Mouse (Mus musculus) ES-Bruce4 (cell line): ENCODE results near the gene Ppp2r2c. TPM values are rescaled to one million over a fixed set of nuclear protein-coding genes. Genes with fewer than 3 reads are reported as not detected.

Experiments used
- H3K27ac ChIP-seq: 2 replicates; pipeline ENCODE4 v1.5.1; 2012; ENCODE audit warnings: low read length, inconsistent platforms; ENCODE audit not compliant: insufficient read depth
- H3K27me3 ChIP-seq: 2 replicates; pipeline ENCODE4 v1.6.1; 2012; ENCODE audit warnings: mild to moderate bottlenecking, low read length, inconsistent platforms; ENCODE audit not compliant: control insufficient read depth, poor library complexity, insufficient read depth, severe bottlenecking
- H3K36me3 ChIP-seq: 2 replicates; pipeline ENCODE4 v1.6.1; 2012; ENCODE audit warnings: inconsistent platforms, mild to moderate bottlenecking, low read length, moderate library complexity; ENCODE audit not compliant: control insufficient read depth, poor library complexity, insufficient read depth, severe bottlenecking
- H3K4me1 ChIP-seq: one replicate; pipeline ENCODE4 v1.8.1; 2011; ENCODE audit warnings: low read length; ENCODE audit not compliant: control insufficient read depth, insufficient read depth
- H3K4me3 ChIP-seq: 2 replicates; pipeline ENCODE4 v1.5.1; 2011; ENCODE audit warnings: low read depth, mild to moderate bottlenecking, low read length
- H3K9ac ChIP-seq: 2 replicates; pipeline ENCODE4 v1.6.1; 2012; ENCODE audit warnings: low read depth, mild to moderate bottlenecking, inconsistent platforms; ENCODE audit not compliant: poor library complexity, severe bottlenecking
- H3K9me3 ChIP-seq: replicated peaks from 2 replicates; pipeline ENCODE4 v1.6.1; 2012; ENCODE audit warnings: mild to moderate bottlenecking, low read length, inconsistent platforms; ENCODE audit not compliant: control insufficient read depth, poor library complexity, insufficient read depth, severe bottlenecking
- CTCF ChIP-seq: IDR thresholded peaks from one replicate; pipeline ENCODE4 v1.8.1; 2011; ENCODE audit warnings: low read depth, low read length
- EP300 ChIP-seq: IDR thresholded peaks from 2 replicates; pipeline ENCODE4 v1.6.1; 2011; ENCODE audit warnings: low read depth, low read length; ENCODE audit not compliant: insufficient read depth
- POLR2A ChIP-seq: IDR thresholded peaks from one replicate; pipeline ENCODE4 v1.8.1; 2011; ENCODE audit warnings: low read length; ENCODE audit not compliant: insufficient read depth
- polyA plus RNA-seq: library from polyadenylated mRNA; stranded (reverse); fragments of >200 nt; gene quantifications from 2 replicates; pipeline ENCODE4 v1.2.4, GENCODE M21; 2011; ENCODE audit warnings: low read depth; ENCODE audit not compliant: missing spikeins, insufficient read depth, insufficient read length

The Ppp2r2c gene
- polyA plus RNA-seq, 1 experiment, result 14.6 TPM

DNA sequence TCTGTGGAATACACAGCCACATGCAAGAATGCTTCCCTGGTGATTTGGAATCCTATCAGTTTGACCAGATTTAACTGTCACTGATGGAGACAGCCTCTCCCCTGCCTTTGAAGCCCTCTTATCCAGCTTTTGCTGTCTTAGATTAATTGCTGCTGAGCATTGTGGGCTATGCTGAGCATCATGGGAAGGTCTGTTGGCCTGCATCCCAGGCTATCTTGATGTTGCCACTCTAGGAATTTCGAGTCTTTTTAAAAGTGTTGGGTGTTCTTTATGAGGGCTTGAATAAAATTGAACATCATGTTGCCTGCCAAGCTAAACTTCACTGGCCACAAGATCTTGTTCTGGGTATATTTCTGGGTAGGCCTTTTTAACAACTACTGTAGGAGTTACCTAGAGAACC is 16.8 kb downstream of the Ppp2r2c start:
- H3K9ac ChIP-seq, result no peak overlapping the region

DNA sequence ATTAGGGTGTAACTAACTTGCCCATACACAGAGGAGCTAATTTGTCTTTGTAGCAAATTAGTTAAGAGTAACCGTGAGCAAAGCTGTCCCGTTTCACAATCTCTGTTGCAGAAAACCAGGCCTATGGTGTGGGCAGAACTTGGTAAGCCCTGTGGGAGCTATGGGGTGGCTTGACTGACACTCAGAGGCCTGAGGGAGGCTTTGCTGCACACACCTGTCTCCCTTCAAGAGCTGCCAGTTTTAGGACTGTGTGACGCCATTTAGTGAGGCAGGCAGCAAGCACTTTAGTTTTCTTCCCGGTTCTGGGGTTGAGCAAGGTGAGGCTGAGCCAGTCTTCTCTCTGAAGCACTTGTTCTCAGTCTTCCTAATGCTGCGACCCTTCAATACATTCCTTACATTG is 17.3 kb downstream of the Ppp2r2c start:
- Histone ChIP-seq H3K27ac (no peak overlapping the region), H3K9ac (no peak overlapping the region), H3K4me3 (no peak overlapping the region), H3K27me3 (no peaks in the 10 kb centered on the region), H3K4me1 (peaks cover 1% of the 10 kb centered on the region), H3K9me3 (no peaks in the 10 kb centered on the region), H3K36me3 (no peaks in the 10 kb centered on the region)
- TF ChIP-seq POLR2A (no peak), EP300 (no peak), CTCF (no peak)

More for the DNA sequence above, 16.8 kb downstream of the Ppp2r2c start:
- no peaks in the 10 kb centered on the region for H3K27me3 ChIP-seq
- H3K36me3 ChIP-seq, result no peaks in the 10 kb centered on the region
- H3K9me3 ChIP-seq, result no peaks in the 10 kb centered on the region
- peaks cover 1% of the 10 kb centered on the region for H3K4me1 ChIP-seq
- no peak for TF ChIP-seq EP300
- no peak for TF ChIP-seq POLR2A
- no peak for TF ChIP-seq CTCF
- H3K27ac ChIP-seq, result no peak overlapping the region
- no peak overlapping the region for H3K4me3 ChIP-seq

DNA sequence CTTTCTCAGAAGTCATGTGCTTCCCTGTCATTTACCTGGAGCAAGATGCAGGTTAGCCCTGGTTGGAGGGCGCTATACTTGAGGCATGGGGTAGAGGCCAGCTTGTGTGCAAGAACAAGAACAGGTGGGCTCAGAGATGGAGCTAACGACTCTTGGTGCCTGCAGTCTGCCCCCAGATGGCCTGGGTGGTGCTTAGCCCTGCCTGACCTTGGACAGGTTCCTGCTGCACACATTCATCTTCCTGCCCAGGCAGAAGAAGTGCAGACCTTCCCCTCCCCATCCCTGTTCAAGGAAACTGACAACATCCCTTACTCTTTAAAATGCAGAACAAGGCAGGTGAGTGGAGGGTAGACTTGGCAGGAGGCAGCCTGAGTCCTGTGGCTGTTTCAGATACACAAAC is 18.0 kb downstream of the Ppp2r2c start:
- no peak overlapping the region for H3K4me3 ChIP-seq
- no peaks in the 10 kb centered on the region for H3K36me3 ChIP-seq
- H3K4me1 ChIP-seq, result peaks cover 3% of the 10 kb centered on the region
- H3K9ac ChIP-seq, result no peak overlapping the region
- H3K9me3 ChIP-seq, result no peaks in the 10 kb centered on the region
- no peak for TF ChIP-seq CTCF
- no peak for TF ChIP-seq EP300
- TF ChIP-seq POLR2A, result no peak
- H3K27ac ChIP-seq, result no peak overlapping the region
- no peaks in the 10 kb centered on the region for H3K27me3 ChIP-seq

DNA sequence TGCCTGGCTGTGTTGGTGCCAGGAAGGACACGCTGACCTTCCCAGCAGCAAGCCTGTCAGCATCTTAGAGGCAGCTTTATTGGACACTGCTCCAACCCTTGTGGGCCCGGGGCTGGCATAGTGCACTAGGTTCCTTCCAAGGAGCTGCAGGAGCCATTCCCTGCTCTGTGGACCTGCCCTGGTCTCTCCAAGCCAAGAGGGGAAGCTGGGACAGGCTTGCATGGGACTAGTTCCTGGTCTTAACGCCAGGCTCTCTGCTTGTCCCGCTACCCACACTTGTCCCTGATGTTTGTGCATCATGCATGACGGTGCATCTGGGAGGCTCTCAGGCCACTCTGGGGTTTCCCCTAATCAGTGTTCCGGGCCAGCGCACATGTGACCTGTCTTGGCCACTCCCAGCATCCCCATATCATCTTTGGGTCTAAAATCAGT is 18.6 kb downstream of the Ppp2r2c start:
- H3K27me3 ChIP-seq, result no peaks in the 10 kb centered on the region
- no peak overlapping the region for H3K4me3 ChIP-seq
- H3K4me1 ChIP-seq, result peaks cover 3% of the 10 kb centered on the region
- H3K9ac ChIP-seq, result no peak overlapping the region
- no peaks in the 10 kb centered on the region for H3K36me3 ChIP-seq
- TF ChIP-seq EP300 (no peak), CTCF (no peak), POLR2A (no peak)
- H3K9me3 ChIP-seq, result no peaks in the 10 kb centered on the region
- H3K27ac ChIP-seq, result no peak overlapping the region

DNA sequence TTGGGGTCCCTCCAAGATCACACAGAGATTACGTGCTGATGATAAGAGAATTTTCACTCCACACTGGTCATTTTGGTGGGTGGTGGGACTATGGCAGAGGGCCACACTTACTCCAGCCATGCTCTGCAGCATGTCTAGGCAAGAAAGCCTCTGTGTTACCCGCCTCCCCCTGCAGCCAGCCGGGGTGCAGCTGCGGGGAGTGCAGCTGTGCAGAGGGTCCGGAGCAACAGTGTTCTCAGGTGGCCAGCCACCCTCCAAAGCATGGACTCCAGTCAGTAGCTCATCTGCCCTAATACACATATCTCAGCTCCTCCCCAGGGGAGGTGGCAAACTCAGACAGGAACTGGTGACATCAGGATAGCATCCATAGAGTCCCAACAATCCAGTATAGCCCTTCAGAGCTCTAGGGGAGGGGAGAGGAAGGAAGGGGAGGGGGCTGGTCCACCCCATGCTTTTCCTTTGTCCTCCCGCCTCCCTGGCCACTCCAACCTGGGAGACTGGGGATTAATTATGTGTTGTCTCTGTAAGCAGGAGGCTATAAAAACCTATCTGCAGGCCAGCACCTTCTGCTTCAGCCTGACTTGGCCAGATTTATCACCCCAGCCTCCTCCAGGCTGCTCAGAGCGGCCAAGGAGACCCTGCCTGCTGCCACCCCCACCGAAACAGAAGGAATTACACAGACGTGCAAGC is 19.1 kb downstream of the Ppp2r2c start:
- Histone ChIP-seq H3K27ac (no peak overlapping the region), H3K36me3 (no peaks in the 10 kb centered on the region), H3K4me1 (peaks cover 3% of the 10 kb centered on the region), H3K27me3 (no peaks in the 10 kb centered on the region), H3K4me3 (no peak overlapping the region), H3K9me3 (no peaks in the 10 kb centered on the region), H3K9ac (no peak overlapping the region)
- TF ChIP-seq EP300, result no peak

DNA sequence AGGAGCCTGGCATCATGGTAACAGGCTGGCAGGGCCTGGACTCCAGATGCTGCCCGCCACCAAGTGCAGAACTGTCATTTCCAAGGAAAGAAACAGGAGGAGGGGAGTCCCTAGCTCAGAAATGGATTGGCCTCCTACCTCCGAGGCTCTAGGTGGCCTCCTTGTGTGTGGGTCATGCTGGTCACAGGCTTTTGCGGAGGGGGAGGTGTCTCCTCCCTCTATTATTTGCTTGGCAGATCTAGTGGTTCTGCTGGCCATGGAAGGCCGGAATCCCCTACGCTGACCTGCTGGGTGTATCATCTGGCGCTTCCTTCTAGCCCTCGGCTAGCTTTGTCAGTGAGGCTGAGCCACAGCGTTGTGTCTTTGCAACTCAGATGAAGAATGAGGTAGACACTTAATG is 20.2 kb downstream of the Ppp2r2c start:
- H3K9me3 ChIP-seq, result no peaks in the 10 kb centered on the region
- H3K9ac ChIP-seq, result no peak overlapping the region
- H3K27me3 ChIP-seq, result no peaks in the 10 kb centered on the region
- TF ChIP-seq EP300 (no peak), POLR2A (no peak), CTCF (no peak)
- no peak overlapping the region for H3K4me3 ChIP-seq
- peaks cover 3% of the 10 kb centered on the region for H3K4me1 ChIP-seq
- H3K36me3 ChIP-seq, result no peaks in the 10 kb centered on the region
- H3K27ac ChIP-seq, result no peak overlapping the region
